ENCODE assay signal across 8 mouse cellular contexts in the genomic region with DNA sequence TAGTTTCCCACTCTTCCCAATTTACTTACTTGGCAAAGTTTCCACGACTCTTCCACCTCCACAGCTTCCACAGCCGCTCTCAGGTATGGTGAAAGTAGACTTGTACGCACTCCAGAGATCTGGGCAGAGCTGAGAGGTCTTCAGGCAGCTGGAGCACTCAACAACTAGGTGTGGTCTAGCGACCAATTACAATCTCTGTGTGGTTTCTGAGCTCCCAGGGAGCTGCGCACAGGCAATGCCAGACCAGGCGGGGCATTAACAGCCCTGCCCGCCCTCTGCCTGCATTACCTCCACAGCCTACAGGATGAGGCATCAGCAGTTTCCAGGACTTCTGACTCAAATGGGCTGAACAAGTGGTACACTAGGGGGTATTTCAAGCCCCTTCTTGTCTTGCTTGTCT. TPM values are rescaled to one million over a fixed set of nuclear protein-coding genes. Genes with fewer than 3 reads are reported as not detected.
A peak's percentile ranks its signal among the peaks of the same experiment; 100 is the strongest.
DNase-seq lines count a peak whose midpoint lies in the region.

A gene (minus strand): TSS at position 208 of the 400 bp plus-strand sequence.

- intact Hi-C loops in heart, postnatal 25 days (cut with DNase I): no loop called here

- DNase-seq in heart, embryonic 10.5 days (ENCODE audit: low spot score): no peak
- DNase-seq in heart, postnatal 25 days (ENCODE audit: low spot score): no peak
- DNase-seq in thymus, postnatal 14 days: peak; percentile 2
- DNase-seq in thymus, postnatal 0 days (ENCODE audit: low spot score): no peak
- peak; percentile 3 for DNase-seq in heart, postnatal 4 days
- DNase-seq in lung, postnatal 36 days: peak; percentile 37
- no peak for DNase-seq in retina, postnatal 1 day
- DNase-seq in layer of hippocampus, adult 9-11 months: no peak

- 75% methylated on average over 7 of the region's 7 CpGs for WGBS in heart, embryonic 10.5 days

- peaks cover 18% of the 10 kb centered on the region for H3K4me1 ChIP-seq in heart, embryonic 10.5 days

- peak within 1 kb of the TSS; percentile 95 for H3K4me3 ChIP-seq in heart, embryonic 10.5 days

- H3K27me3 ChIP-seq in heart, embryonic 10.5 days (ENCODE audit: insufficient read depth, poor library complexity, severe bottlenecking): no peaks in the 10 kb centered on the region

- H3K9me3 ChIP-seq in heart, embryonic 10.5 days: no peaks in the 10 kb centered on the region

- H3K36me3 ChIP-seq in heart, embryonic 10.5 days: peaks cover 24% of the 10 kb centered on the region

- H3K27ac ChIP-seq in heart, embryonic 10.5 days: peak within 1 kb of the TSS; percentile 93

RNA-seq across cellular contexts. Expression of the gene that starts here (rescaled TPM):
- polyA plus RNA-seq in heart, embryonic 10.5 days (2016; fragmentation: Nextera tagmentation; extraction: Ambion mirVana): 0.19 TPM in 1 of 2 replicates, not detected in the other
- not detected for total RNA-seq in heart, postnatal 25 days (2021)
- polyA plus RNA-seq in thymus, postnatal 0 days (2015; fragmentation: Nextera tagmentation; extraction: Ambion mirVana): 0.21 TPM in 1 of 2 replicates, not detected in the other
- total RNA-seq in heart, postnatal 4 days (2021): under 1 TPM; 0.21 to 0.52 TPM

Comparison
In these comparisons a context has a peak if more than half of its experiments do, and no peak if none do; other contexts are left out.
1. DNase-seq: peak in thymus, postnatal 14 days (single experiment) and lung, postnatal 36 days (single experiment); none in heart, embryonic 10.5 days (single experiment), heart, postnatal 25 days (single experiment), thymus, postnatal 0 days (single experiment), retina, postnatal 1 day (single experiment) and layer of hippocampus, adult 9-11 months (single experiment).
2. Peak in DNase-seq in heart, postnatal 4 days; RNA of the gene not detected or under 1 TPM.